ENCODE assay signal across 25 mouse cellular contexts in genomic region chr19:57525693-57526092, GRCm38 (mm10).
"Had no signal": no experiment of that assay in that cellular context is flagged by ENCODE, and none has a peak within 500 bp of the region (broad histone marks: within the 10 kb centered on the region; RNA-seq: fewer than 3 reads in every experiment).

No protein-coding gene starts in this region.

- H3K9ac ChIP-seq: heart, embryonic 12.5 days; hindbrain, embryonic 12.5 days; hindbrain, embryonic 14.5 days; intestine, embryonic 15.5 days; limb, embryonic 13.5 days; limb, embryonic 15.5 days; liver, embryonic 12.5 days; liver, embryonic 14.5 days had no signal

- H3K9me3 ChIP-seq: heart, embryonic 12.5 days; hindbrain, embryonic 10.5 days; hindbrain, embryonic 12.5 days; intestine, embryonic 15.5 days; limb, embryonic 13.5 days; limb, embryonic 15.5 days; liver, embryonic 12.5 days had no signal

- H3K27me3 ChIP-seq: heart, embryonic 12.5 days; hindbrain, embryonic 12.5 days; intestine, embryonic 15.5 days; limb, embryonic 13.5 days; limb, embryonic 15.5 days; liver, embryonic 12.5 days had no signal

- H3K4me3 ChIP-seq: heart, adult 2 months; heart, embryonic 12.5 days; hindbrain, embryonic 10.5 days; hindbrain, embryonic 12.5 days; intestine, embryonic 15.5 days; limb, embryonic 13.5 days; limb, embryonic 15.5 days; liver, embryonic 12.5 days had no signal

- H3K36me3 ChIP-seq: heart, embryonic 12.5 days; hindbrain, embryonic 10.5 days; hindbrain, embryonic 12.5 days; intestine, embryonic 15.5 days; limb, embryonic 13.5 days; limb, embryonic 15.5 days; liver, embryonic 12.5 days had no signal

- H3K4me1 ChIP-seq: hindbrain, embryonic 10.5 days; hindbrain, embryonic 12.5 days; intestine, embryonic 15.5 days; liver, embryonic 12.5 days had no signal

- DNase-seq: gastrocnemius, postnatal 14 days; gastrocnemius, postnatal 36 days; heart, adult 11 months; heart, adult 2 months; heart, postnatal 10 days; heart, postnatal 4 days; kidney, adult 18-20 months; kidney, adult 8-10 months; kidney, postnatal 10 days; kidney, postnatal 36 days; layer of hippocampus, adult 9-11 months; layer of hippocampus, postnatal 36 days; left cerebral cortex, postnatal 4 days had no signal

- H3K4me2 ChIP-seq: heart, embryonic 12.5 days; hindbrain, embryonic 12.5 days; hindbrain, embryonic 14.5 days; intestine, embryonic 15.5 days; limb, embryonic 13.5 days; limb, embryonic 15.5 days; liver, embryonic 12.5 days had no signal

- H3K27ac ChIP-seq: heart, adult 2 months; hindbrain, embryonic 10.5 days; hindbrain, embryonic 12.5 days; hindbrain, embryonic 14.5 days; intestine, embryonic 15.5 days; limb, embryonic 13.5 days; limb, embryonic 15.5 days; liver, embryonic 12.5 days; liver, embryonic 14.5 days had no signal

- ATAC-seq: hindbrain, embryonic 16.5 days; inflammation-experienced regulatory T-cells, adult 6 months; intestine, embryonic 15.5 days; intestine, postnatal 0 days; liver, embryonic 12.5 days had no signal
